Mouse (Mus musculus) testis, adult 2 months (tissue): Measurements from ENCODE around the gene Notch4. TPM values are rescaled to one million over a fixed set of nuclear protein-coding genes. Genes with fewer than 3 reads are reported as not detected.

ENCODE experiments used
- H3K27ac ChIP-seq: fragments of 200-500 bp; 2 replicates; pipeline ENCODE4 v1.5.1; 2012; ENCODE audit warnings: low read depth, low read length; ENCODE audit not compliant: control insufficient read depth, insufficient read depth
- H3K27me3 ChIP-seq: fragments of 200-500 bp; 2 replicates; pipeline ENCODE4 v1.6.1; 2012; ENCODE audit warnings: mild to moderate bottlenecking, low read length, moderate library complexity; ENCODE audit not compliant: control insufficient read depth, insufficient read depth
- H3K36me3 ChIP-seq: fragments of 200-500 bp; 2 replicates; pipeline ENCODE4 v1.6.1; 2012; ENCODE audit warnings: mild to moderate bottlenecking, low read length; ENCODE audit not compliant: control insufficient read depth, insufficient read depth
- H3K4me1 ChIP-seq: fragments of 200-500 bp; 2 replicates; pipeline ENCODE4 v1.6.1; 2012; ENCODE audit warnings: low read length; ENCODE audit not compliant: control insufficient read depth, insufficient read depth
- H3K4me3 ChIP-seq: fragments of 200-500 bp; 2 replicates; pipeline ENCODE4 v1.5.1; 2012; ENCODE audit warnings: low read depth, mild to moderate bottlenecking, low read length, moderate library complexity, mixed read lengths; ENCODE audit not compliant: control insufficient read depth
- CTCF ChIP-seq: fragments of 200-500 bp; IDR thresholded peaks from 2 replicates; pipeline ENCODE4 v1.5.1; 2012; ENCODE audit warnings: low read depth, mild to moderate bottlenecking, inconsistent platforms, low read length, moderate library complexity; ENCODE audit not compliant: control insufficient read depth, insufficient read depth, insufficient replicate concordance
- POLR2A ChIP-seq: fragments of 200-500 bp; IDR thresholded peaks from 2 replicates; pipeline ENCODE4 v1.6.1; 2012; ENCODE audit warnings: low read depth, mild to moderate bottlenecking, inconsistent platforms, low read length, moderate library complexity; ENCODE audit not compliant: control insufficient read depth
- polyA plus RNA-seq: library from polyadenylated mRNA; depleted of rRNA; stranded (reverse); fragments of >200 nt; gene quantifications from 2 replicates; pipeline ENCODE4 v1.2.3, GENCODE M21; 2012

Gene Notch4
- polyA plus RNA-seq, 1 experiment, result 7.2 TPM

- TF ChIP-seq CTCF, result no peak
- no peak for TF ChIP-seq POLR2A
- H3K36me3 ChIP-seq, result no peaks in the 10 kb centered on the region
- no peaks in the 10 kb centered on the region for H3K27me3 ChIP-seq
- H3K27ac ChIP-seq, result no peak overlapping the region
- no peaks in the 10 kb centered on the region for H3K4me1 ChIP-seq
- H3K4me3 ChIP-seq, result no peak overlapping the region
Observed at GRCm38 (mm10) chr17:34546797-34547196, 17.3 kb upstream of the Notch4 start.

GRCm38 (mm10) chr17:34547601-34548000 lies 16.5 kb upstream of the Notch4 start:
- TF ChIP-seq POLR2A (no peak), CTCF (no peak)
- H3K36me3 ChIP-seq, result no peaks in the 10 kb centered on the region
- H3K27ac ChIP-seq, result no peak overlapping the region
- H3K27me3 ChIP-seq, result no peaks in the 10 kb centered on the region
- no peak overlapping the region for H3K4me3 ChIP-seq
- H3K4me1 ChIP-seq, result no peaks in the 10 kb centered on the region

- Histone ChIP-seq H3K27ac (no peak overlapping the region), H3K4me1 (no peaks in the 10 kb centered on the region), H3K36me3 (no peaks in the 10 kb centered on the region), H3K27me3 (no peaks in the 10 kb centered on the region), H3K4me3 (no peak overlapping the region)
- TF ChIP-seq POLR2A, result no peak
- TF ChIP-seq CTCF, result no peak
Observed at GRCm38 (mm10) chr17:34549156-34549555, 14.9 kb upstream of the Notch4 start.

- H3K36me3 ChIP-seq, result no peaks in the 10 kb centered on the region
- H3K27ac ChIP-seq, result no peak overlapping the region
- no peaks in the 10 kb centered on the region for H3K4me1 ChIP-seq
- H3K4me3 ChIP-seq, result no peak overlapping the region
- no peaks in the 10 kb centered on the region for H3K27me3 ChIP-seq
- TF ChIP-seq POLR2A (no peak), CTCF (no peak)
Observed at GRCm38 (mm10) chr17:34549843-34550242, 14.2 kb upstream of the Notch4 start.

GRCm38 (mm10) chr17:34555483-34555882 lies 8.6 kb upstream of the Notch4 start:
- Histone ChIP-seq H3K4me3 (no peak overlapping the region), H3K27ac (no peak overlapping the region), H3K36me3 (no peaks in the 10 kb centered on the region), H3K4me1 (peaks cover 1% of the 10 kb centered on the region; the same call in 1 of the 2 replicates), H3K27me3 (no peaks in the 10 kb centered on the region)
- TF ChIP-seq CTCF, result peak; percentile 93; the same call in 1 of the 2 replicates
- no peak for TF ChIP-seq POLR2A

- H3K4me3 ChIP-seq, result no peak overlapping the region
- H3K36me3 ChIP-seq, result no peaks in the 10 kb centered on the region
- TF ChIP-seq CTCF, result no peak
- no peak for TF ChIP-seq POLR2A
- H3K4me1 ChIP-seq, result peaks cover 3% of the 10 kb centered on the region
- no peaks in the 10 kb centered on the region for H3K27me3 ChIP-seq
- no peak overlapping the region for H3K27ac ChIP-seq
Observed at GRCm38 (mm10) chr17:34556406-34556805, 7.7 kb upstream of the Notch4 start.

GRCm38 (mm10) chr17:34557411-34557810 lies 6.7 kb upstream of the Notch4 start:
- H3K4me3 ChIP-seq, result no peak overlapping the region
- H3K27me3 ChIP-seq, result no peaks in the 10 kb centered on the region
- TF ChIP-seq POLR2A (no peak), CTCF (no peak)
- no peaks in the 10 kb centered on the region for H3K36me3 ChIP-seq
- peaks cover 4% of the 10 kb centered on the region for H3K4me1 ChIP-seq
- H3K27ac ChIP-seq, result no peak overlapping the region

- no peaks in the 10 kb centered on the region for H3K27me3 ChIP-seq
- no peak overlapping the region for H3K4me3 ChIP-seq
- TF ChIP-seq POLR2A (no peak), CTCF (no peak)
- no peaks in the 10 kb centered on the region for H3K36me3 ChIP-seq
- no peak overlapping the region for H3K27ac ChIP-seq
- H3K4me1 ChIP-seq, result peaks cover 7% of the 10 kb centered on the region
Observed at GRCm38 (mm10) chr17:34559116-34559515, 5.0 kb upstream of the Notch4 start.
